Mouse (Mus musculus): ENCODE data around the gene Nfkbid.
A peak's percentile ranks its signal among the peaks of the same experiment; 100 is the strongest.

- peak; percentile 78 for TF ChIP-seq CTCF (IDR thresholded peaks at IDR 0.05; ENCODE audit: low read depth)
- TF ChIP-seq EP300 (IDR thresholded peaks at IDR 0.05; ENCODE audit: low read depth), result no peak
These were observed 50.9 kb downstream of the Nfkbid start for GRCm38 (mm10) chr7:30472411-30472810.
